Mouse (Mus musculus): Measurements from ENCODE around the gene Grifin. TPM values are rescaled to one million over a fixed set of nuclear protein-coding genes. Genes with fewer than 3 reads are reported as not detected.

The Grifin gene
- polyA plus RNA-seq, 1 experiment from 2014 or later: not detected

DNA sequence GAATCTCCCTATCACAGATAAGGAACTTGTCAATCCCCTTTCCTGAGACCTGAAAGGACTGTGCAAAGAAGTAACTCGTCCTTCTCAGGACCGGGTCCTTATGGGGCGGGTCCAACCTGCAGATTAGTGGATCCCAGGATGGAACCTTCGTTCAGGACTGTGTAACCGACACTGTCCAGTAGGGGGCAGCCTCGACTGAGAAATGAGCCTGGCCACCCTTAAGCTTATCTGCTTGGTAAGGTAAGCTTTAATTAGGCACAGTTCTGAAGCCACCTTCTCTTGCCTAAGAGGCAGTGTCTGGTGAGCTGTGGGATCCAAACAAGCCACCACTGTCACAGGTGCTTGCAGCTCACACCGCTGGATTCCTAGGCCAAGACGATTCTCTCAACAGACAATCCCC lies 24.8 kb downstream of the Grifin start:
- Histone ChIP-seq H3K27me3 (no peaks in the 10 kb centered on the region), H3K36me3 (no peaks in the 10 kb centered on the region), H3K27ac (no peak overlapping the region), H3K4me1 (peaks cover 7% of the 10 kb centered on the region), H3K9ac (no peak overlapping the region), H3K4me3 (no peak overlapping the region), H3K4me2 (no peak overlapping the region), H3K9me3 (no peaks in the 10 kb centered on the region)
- no peak; the same call in 1 of the 2 replicates for ATAC-seq (ENCODE audit: borderline replicate concordance, extremely low read depth, low FRiP score, low TSS enrichment)
- 12% methylated on average over 8 of the region's 8 CpGs for WGBS

DNA sequence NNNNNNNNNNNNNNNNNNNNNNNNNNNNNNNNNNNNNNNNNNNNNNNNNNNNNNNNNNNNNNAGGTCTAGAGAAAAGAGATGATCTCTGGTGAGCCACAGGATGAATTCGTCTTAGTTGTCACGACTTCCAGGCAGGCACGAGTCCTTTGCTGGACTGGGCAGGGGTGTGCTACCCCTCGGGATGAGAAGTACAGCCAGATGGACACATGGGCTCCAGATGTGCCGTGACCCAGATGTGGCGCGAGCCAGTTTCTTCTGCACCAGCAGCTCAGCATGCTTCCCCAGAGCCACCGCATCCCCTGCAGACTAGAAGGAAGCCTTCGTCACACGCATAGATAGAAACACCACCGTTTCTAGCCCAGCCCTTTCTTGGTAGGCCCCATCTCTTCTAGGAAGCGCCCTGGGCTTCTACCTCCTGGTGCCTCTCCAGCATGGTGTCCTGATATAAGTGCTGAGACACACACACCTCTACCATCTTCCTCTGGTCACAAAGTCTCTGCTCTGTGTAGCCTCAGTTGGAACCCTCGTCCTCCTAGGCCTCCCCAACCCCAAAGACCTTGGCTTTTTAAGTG lies 26.7 kb downstream of the Grifin start:
- 60% methylated on average over 13 of the region's 13 CpGs for WGBS
- Histone ChIP-seq H3K9ac (no peak overlapping the region), H3K9me3 (no peaks in the 10 kb centered on the region), H3K27me3 (no peaks in the 10 kb centered on the region), H3K4me2 (no peak overlapping the region), H3K4me1 (peaks cover 7% of the 10 kb centered on the region), H3K27ac (no peak overlapping the region), H3K36me3 (no peaks in the 10 kb centered on the region), H3K4me3 (no peak overlapping the region)
- ATAC-seq (ENCODE audit: borderline replicate concordance, extremely low read depth, low FRiP score, low TSS enrichment): no peak

- no peaks in the 10 kb centered on the region for H3K9me3 ChIP-seq
- H3K9ac ChIP-seq: no peak overlapping the region
- no peaks in the 10 kb centered on the region for H3K4me1 ChIP-seq
- H3K36me3 ChIP-seq: peaks cover 35% of the 10 kb centered on the region
- no peak overlapping the region for H3K4me3 ChIP-seq
- no peaks in the 10 kb centered on the region for H3K27me3 ChIP-seq
- H3K27ac ChIP-seq: no peak overlapping the region
- H3K4me2 ChIP-seq: no peak overlapping the region
- 85% methylated on average over 2 of the region's 2 CpGs for WGBS
- no peak for ATAC-seq (ENCODE audit: borderline replicate concordance, extremely low read depth, low FRiP score, low TSS enrichment)
These were observed 38.1 kb downstream of the Grifin start for GRCm38 (mm10) chr5:140526754-140527153.

- no peak overlapping the region for H3K4me2 ChIP-seq
- no peak for ATAC-seq (ENCODE audit: borderline replicate concordance, extremely low read depth, low FRiP score, low TSS enrichment)
- no peak overlapping the region for H3K9ac ChIP-seq
- no peak overlapping the region for H3K27ac ChIP-seq
- H3K4me1 ChIP-seq: peaks cover 4% of the 10 kb centered on the region; the same call in 1 of the 2 replicates
- WGBS: 92% methylated on average over 1 of the region's 1 CpGs
- H3K4me3 ChIP-seq: no peak overlapping the region
- peaks cover 26% of the 10 kb centered on the region for H3K36me3 ChIP-seq
- H3K9me3 ChIP-seq: no peaks in the 10 kb centered on the region
- H3K27me3 ChIP-seq: no peaks in the 10 kb centered on the region
These were observed 43.7 kb downstream of the Grifin start for GRCm38 (mm10) chr5:140521196-140521595.

DNA sequence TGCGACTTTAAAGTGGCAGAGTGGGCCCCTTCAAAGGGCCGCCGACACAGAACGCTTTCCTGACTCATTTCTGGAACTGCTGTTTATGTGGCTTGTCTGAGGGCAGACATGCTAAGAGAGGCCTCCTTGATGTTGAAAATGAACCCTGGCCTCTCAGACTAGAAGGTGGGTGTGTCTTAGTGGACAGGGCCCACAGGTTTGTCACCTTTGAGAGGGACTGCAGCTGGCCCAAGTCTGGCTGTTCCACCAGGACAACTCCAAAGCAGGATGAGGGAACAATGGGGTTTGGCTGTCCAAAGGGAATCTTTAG lies 47.0 kb downstream of the Grifin start:
- 0 out of 2 replicates have a peak overlapping the region, but pooled peaks have one; percentile 6 for H3K27ac ChIP-seq
- H3K9ac ChIP-seq: no peak overlapping the region
- ATAC-seq (ENCODE audit: borderline replicate concordance, extremely low read depth, low FRiP score, low TSS enrichment): no peak
- no peaks in the 10 kb centered on the region for H3K27me3 ChIP-seq
- H3K4me2 ChIP-seq: no peak overlapping the region
- H3K4me1 ChIP-seq: peaks cover 22% of the 10 kb centered on the region
- no peaks in the 10 kb centered on the region for H3K36me3 ChIP-seq
- no peaks in the 10 kb centered on the region for H3K9me3 ChIP-seq
- 55% methylated on average over 4 of the region's 4 CpGs for WGBS
- no peak overlapping the region for H3K4me3 ChIP-seq

DNA sequence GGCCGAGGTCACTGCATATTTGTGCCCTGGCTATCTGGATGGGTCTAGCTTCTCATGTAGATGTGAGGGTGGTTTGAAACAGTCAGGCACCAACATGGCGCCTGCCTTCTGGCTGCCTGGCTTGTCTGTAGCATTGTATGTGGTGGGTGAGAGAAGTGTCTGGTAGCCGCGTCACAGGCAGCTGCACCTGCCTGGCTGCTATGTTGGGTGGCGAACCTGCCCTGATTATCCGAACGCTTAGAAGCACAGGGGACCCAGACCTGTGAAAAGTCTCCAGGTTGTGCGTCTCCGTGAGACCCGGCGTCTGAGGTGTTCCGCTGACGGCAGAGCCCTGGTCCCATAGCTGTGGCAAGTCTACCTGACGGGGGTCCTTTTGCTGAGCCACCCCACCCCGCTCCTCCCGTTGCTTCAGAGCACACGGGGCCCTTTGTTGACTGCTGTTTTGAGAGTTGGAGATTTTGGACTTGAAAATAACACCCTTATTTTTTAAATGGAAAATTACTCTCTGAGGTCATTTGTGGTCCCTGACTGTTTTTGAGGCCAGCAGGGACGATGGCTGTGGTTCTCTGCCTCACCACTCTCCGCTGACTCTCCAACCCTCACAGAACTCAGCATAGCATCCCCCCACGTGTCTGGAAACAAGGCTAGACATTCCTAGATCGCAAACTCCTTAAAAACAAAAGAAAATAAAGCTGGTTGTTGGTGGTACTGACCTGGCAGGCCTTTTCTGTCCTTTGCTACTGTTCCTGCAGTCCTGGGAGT lies 47.5 kb downstream of the Grifin start:
- Histone ChIP-seq H3K36me3 (no peaks in the 10 kb centered on the region), H3K4me3 (no peak overlapping the region), H3K9me3 (no peaks in the 10 kb centered on the region), H3K4me1 (peaks cover 22% of the 10 kb centered on the region), H3K9ac (no peak overlapping the region), H3K27ac (0 out of 2 replicates have a peak overlapping the region, but pooled peaks have one; percentile 6), H3K4me2 (no peak overlapping the region), H3K27me3 (no peaks in the 10 kb centered on the region)
- no peak for ATAC-seq (ENCODE audit: borderline replicate concordance, extremely low read depth, low FRiP score, low TSS enrichment)
- WGBS: 78% methylated on average over 21 of the region's 21 CpGs

GRCm38 (mm10) chr5:140514799-140515486 lies 49.9 kb downstream of the Grifin start:
- peak overlapping the region; percentile 45 for H3K27ac ChIP-seq
- H3K4me3 ChIP-seq: no peak overlapping the region
- 24% methylated on average over 6 of the region's 7 CpGs for WGBS
- H3K9me3 ChIP-seq: no peaks in the 10 kb centered on the region
- H3K9ac ChIP-seq: no peak overlapping the region
- no peaks in the 10 kb centered on the region for H3K27me3 ChIP-seq
- no peaks in the 10 kb centered on the region for H3K36me3 ChIP-seq
- no peak overlapping the region for H3K4me2 ChIP-seq
- peak; percentile 38; the same call in 1 of the 2 replicates for ATAC-seq (ENCODE audit: borderline replicate concordance, extremely low read depth, low FRiP score, low TSS enrichment)
- peaks cover 27% of the 10 kb centered on the region for H3K4me1 ChIP-seq

DNA sequence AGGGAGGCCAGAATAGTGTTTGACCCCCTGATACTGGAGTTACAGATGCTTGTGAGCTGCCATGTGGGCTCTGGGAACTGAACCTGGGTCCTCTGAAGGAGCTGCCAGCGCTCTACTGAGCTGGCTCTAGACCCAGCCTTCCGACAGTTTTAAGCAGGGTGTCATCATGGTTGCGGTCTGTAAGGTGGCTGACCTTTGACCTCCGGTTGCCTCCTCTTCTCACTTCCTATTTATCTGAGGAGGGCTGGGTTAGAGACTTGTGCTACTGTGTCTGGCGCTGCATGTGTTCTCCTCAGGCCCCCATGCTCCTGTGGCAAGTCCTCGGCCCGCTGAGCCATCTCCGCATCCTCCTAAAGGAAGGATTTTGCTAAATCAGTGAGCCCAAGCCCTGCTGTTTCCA lies 51.0 kb downstream of the Grifin start:
- Histone ChIP-seq H3K27me3 (no peaks in the 10 kb centered on the region), H3K27ac (0 out of 2 replicates have a peak overlapping the region, but pooled peaks have one; percentile 45), H3K4me3 (no peak overlapping the region), H3K36me3 (no peaks in the 10 kb centered on the region), H3K4me1 (peaks cover 33% of the 10 kb centered on the region), H3K9me3 (no peaks in the 10 kb centered on the region), H3K9ac (no peak overlapping the region), H3K4me2 (no peak overlapping the region)
- 80% methylated on average over 8 of the region's 8 CpGs for WGBS
- ATAC-seq (ENCODE audit: borderline replicate concordance, extremely low read depth, low FRiP score, low TSS enrichment): no peak

Other genes with a start within 250 kb of the Grifin start
- gene Mad1l1, start 243.5 kb downstream of the Grifin start, polyA plus RNA-seq (2015; fragmentation: Nextera tagmentation; extraction: Ambion mirVana): 57.0 and 61.3 TPM in 2 replicates
- 55.2 and 56.8 TPM in 2 replicates for gene Nudt1, start 243.4 kb downstream of the Grifin start, polyA plus RNA-seq (2015; fragmentation: Nextera tagmentation; extraction: Ambion mirVana)
- gene Mrm2, start 233.2 kb downstream of the Grifin start, polyA plus RNA-seq (2015; fragmentation: Nextera tagmentation; extraction: Ambion mirVana): 18.0 and 21.7 TPM in 2 replicates
- 17.8 and 19.9 TPM in 2 replicates for gene Snx8, start 175.8 kb downstream of the Grifin start, polyA plus RNA-seq (2015; fragmentation: Nextera tagmentation; extraction: Ambion mirVana)
- gene Eif3b, start 145.7 kb downstream of the Grifin start, polyA plus RNA-seq (2015; fragmentation: Nextera tagmentation; extraction: Ambion mirVana): 115 and 129 TPM in 2 replicates
- gene Gm4869, start 119.4 kb downstream of the Grifin start, polyA plus RNA-seq (2015; fragmentation: Nextera tagmentation; extraction: Ambion mirVana): 0.06 TPM in 1 of 2 replicates, not detected in the other
- gene Chst12, start 59.5 kb downstream of the Grifin start, polyA plus RNA-seq (2015; fragmentation: Nextera tagmentation; extraction: Ambion mirVana): 21.4 and 22.6 TPM in 2 replicates
- 22.5 and 27.8 TPM in 2 replicates for gene Lfng, start 42.2 kb upstream of the Grifin start, polyA plus RNA-seq (2015; fragmentation: Nextera tagmentation; extraction: Ambion mirVana)
- 38.0 and 39.1 TPM in 2 replicates for gene Ttyh3, start 84.0 kb upstream of the Grifin start, polyA plus RNA-seq (2015; fragmentation: Nextera tagmentation; extraction: Ambion mirVana)
- 21.9 and 22.3 TPM in 2 replicates for gene Iqce, start 137.3 kb upstream of the Grifin start, polyA plus RNA-seq (2015; fragmentation: Nextera tagmentation; extraction: Ambion mirVana)
- 22.6 and 24.2 TPM in 2 replicates for gene Brat1, start 139.9 kb upstream of the Grifin start, polyA plus RNA-seq (2015; fragmentation: Nextera tagmentation; extraction: Ambion mirVana)
- gene Amz1, start 159.1 kb upstream of the Grifin start, polyA plus RNA-seq (2015; fragmentation: Nextera tagmentation; extraction: Ambion mirVana): 1.2 and 1.3 TPM in 2 replicates